8 mouse cellular contexts compared by ENCODE assay signal in the genomic region with DNA sequence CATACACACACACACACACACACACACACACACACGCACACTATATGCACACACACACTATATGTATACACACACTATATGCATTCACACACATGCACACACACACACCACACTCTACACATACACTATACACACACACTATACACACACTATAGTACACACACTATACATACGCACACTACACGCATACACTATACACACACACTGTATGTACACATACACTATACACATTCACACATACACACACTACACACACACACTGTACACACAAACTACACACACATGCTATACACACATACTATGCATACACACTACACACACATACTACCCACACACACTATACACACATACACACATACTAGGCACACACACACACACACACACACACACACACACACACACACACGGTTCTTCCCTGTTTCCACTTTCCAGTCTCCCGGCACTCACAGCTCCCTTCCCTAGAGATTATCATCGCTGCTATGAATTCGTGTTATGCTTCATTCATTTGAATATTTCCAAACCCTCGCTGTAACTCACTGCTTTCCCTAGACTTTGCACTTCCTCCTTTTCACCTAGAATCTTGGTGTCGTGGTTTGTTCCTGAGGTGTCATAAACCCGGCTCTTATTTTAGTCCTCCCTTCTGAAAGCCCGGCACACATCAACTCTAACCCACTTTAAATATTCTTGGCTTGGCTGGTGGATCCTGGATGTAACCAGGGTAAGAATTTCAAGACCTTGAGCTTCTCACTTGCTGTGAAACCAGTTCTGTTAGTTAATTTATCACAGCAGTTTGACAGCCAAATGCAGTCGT. TPM values are rescaled to one million over a fixed set of nuclear protein-coding genes. Genes with fewer than 3 reads are reported as not detected.
DNase-seq lines count a peak whose midpoint lies in the region; ATAC-seq lines count a peak whose summit lies in the region.

No protein-coding gene starts in this region.

- peak overlapping the region; percentile 28; the same call in 1 of the 2 replicates for H3K9ac ChIP-seq in heart, embryonic 13.5 days

- ATAC-seq in heart, embryonic 13.5 days (ENCODE audit: extremely low read depth, insufficient number of reproducible peaks, low FRiP score, low TSS enrichment), result no peak
- ATAC-seq in common myeloid progenitor, adult 5-6 weeks (replicated peaks; ENCODE audit: low read depth, poor library complexity, severe bottlenecking), result peak; percentile 75

- H3K9me3 ChIP-seq in heart, embryonic 13.5 days, result no peaks in the 10 kb centered on the region

- WGBS in heart, embryonic 13.5 days, result 45% methylated on average over 12 of the region's 12 CpGs

- DNase-seq in heart, adult 8-10 months (ENCODE audit: low spot score), result no peak
- DNase-seq in A20 (ENCODE audit: low read depth, low spot score), result peak; percentile 15
- peak; percentile 56 for DNase-seq in kidney, postnatal 14 days
- DNase-seq in spleen, postnatal 14 days (ENCODE audit: low spot score in 2 of 2), result no peak
- DNase-seq in left cerebral cortex, adult 9 months (ENCODE audit: low spot score in 2 of 2), result no peak
- DNase-seq in cerebellum, adult 11 months, result no peak

- H3K4me1 ChIP-seq in heart, embryonic 13.5 days, result peaks cover 68% of the 10 kb centered on the region

- peak overlapping the region; percentile 34 for H3K27ac ChIP-seq in heart, embryonic 13.5 days (replicated peaks)

- H3K27me3 ChIP-seq in heart, embryonic 13.5 days (replicated peaks), result no peaks in the 10 kb centered on the region

- H3K36me3 ChIP-seq in heart, embryonic 13.5 days, result peaks cover 5% of the 10 kb centered on the region; the same call in 1 of the 2 replicates

- H3K4me2 ChIP-seq in heart, embryonic 13.5 days, result peak overlapping the region; percentile 32

- H3K4me3 ChIP-seq in heart, embryonic 13.5 days, result no peak overlapping the region

RNA-seq across cellular contexts. Expression of a gene that starts 15.4 kb away (rescaled TPM):
- polyA plus RNA-seq in heart, embryonic 13.5 days (2015; fragmentation: Nextera tagmentation; extraction: Ambion mirVana), result 45.3 and 49.6 TPM in 2 replicates
- total RNA-seq in heart, adult 8-10 months (2022), result 10 to 100 TPM; 32.6 to 39.6 (median 36.4) TPM
- 12.2 and 13.8 TPM in 2 replicates for total RNA-seq in common myeloid progenitor, adult 5-6 weeks (2017)

Comparison
In these comparisons a context has a peak if more than half of its experiments do, and no peak if none do; other contexts are left out.
1. DNase-seq: peak in A20 (single experiment) and kidney, postnatal 14 days (single experiment); none in heart, adult 8-10 months (single experiment), spleen, postnatal 14 days (0 of 2), left cerebral cortex, adult 9 months (0 of 2) and cerebellum, adult 11 months (single experiment).